Mouse (Mus musculus): ENCODE data around the gene Polr3c.
"Not testable (repeated sequence)": the region's sequence is repeated elsewhere in the genome, so short reads cannot be mapped to it uniquely, and the experiment has no call there.

The Polr3c gene

GRCm38 (mm10) chr3:96727343-96727827, at the start of gene Polr3c, which contains the start of gene Rnf115:
Polr3c (minus strand) TSS chr3:96727628.
Rnf115 (plus strand) TSS chr3:96727664.
- peak; percentile 87 for DNase-seq (ENCODE audit: low spot score)

GRCm38 (mm10) chr3:96777120-96777519, 49.7 kb upstream of the Polr3c start:
- DNase-seq (ENCODE audit: low spot score) = no peak

- no peak for DNase-seq (ENCODE audit: low spot score)
Measured at GRCm38 (mm10) chr3:96772949-96773348, 45.5 kb upstream of the Polr3c start.

- DNase-seq (ENCODE audit: low spot score) = no peak
Measured at GRCm38 (mm10) chr3:96769971-96770370, 42.5 kb upstream of the Polr3c start.

DNA sequence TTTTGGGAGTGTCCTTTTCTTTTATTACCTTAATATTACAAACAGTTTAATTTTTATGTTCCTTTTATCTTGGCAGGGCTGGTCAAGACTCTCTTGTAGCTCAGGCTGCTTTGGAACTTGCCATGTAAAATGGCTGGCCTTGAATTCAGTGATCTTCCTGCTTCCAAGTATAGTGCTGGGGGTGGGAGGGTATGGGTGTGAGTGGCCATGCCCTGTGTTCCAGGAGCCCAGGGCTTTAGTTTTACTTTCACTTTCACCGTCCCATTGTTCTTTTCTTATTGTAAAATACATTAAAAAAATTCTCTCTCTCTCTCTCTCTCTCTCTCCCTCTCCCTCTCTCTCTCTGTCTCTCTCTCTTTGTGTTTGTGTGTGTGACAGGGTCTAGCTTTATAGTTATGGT, 37.1 kb upstream of the Polr3c start:
- no peak for DNase-seq (ENCODE audit: low spot score)

GRCm38 (mm10) chr3:96759695-96760094, 32.3 kb upstream of the Polr3c start:
- DNase-seq (ENCODE audit: low spot score) = no peak

DNA sequence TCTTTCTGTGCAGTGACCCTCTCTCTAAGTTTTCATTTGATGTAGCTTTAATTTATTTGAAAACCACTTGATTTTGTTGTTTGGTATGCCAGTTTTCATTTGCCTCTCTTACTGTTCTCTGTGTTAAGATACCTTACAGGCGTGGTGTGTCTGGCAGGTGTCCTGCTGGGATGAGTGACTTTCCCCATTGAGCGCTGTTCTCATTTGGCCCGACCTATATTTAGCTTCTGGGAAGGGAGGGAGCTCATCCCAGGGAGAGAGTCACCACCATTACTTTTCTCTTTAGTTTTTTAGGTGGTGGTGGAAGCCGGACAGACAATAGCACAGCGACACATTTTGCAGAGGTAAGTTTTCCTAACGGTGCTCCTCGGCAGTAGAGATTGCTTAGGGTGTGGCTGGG, 30.3 kb upstream of the Polr3c start:
- no peak for DNase-seq (ENCODE audit: low spot score)

GRCm38 (mm10) chr3:96755935-96756334, 28.5 kb upstream of the Polr3c start:
- DNase-seq (ENCODE audit: low spot score) = no peak

DNA sequence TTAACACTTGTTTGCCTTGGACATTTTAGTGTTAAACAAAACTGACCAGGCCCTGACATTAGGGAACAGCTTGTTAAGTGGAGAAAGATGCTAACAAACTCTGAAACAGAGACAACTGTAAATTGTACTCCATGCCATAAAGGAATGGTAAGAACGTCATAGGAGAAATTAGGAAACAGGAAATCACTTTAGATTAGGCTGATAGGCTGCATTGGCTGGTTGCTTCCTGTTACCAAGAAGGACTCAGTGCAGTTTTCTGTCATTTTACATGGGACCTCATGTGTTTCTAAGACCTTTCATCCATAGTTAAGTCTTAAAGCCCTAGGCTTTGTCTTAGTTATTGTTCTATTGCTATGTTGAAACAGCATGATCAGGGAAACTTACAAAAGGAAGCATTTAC, 19.4 kb upstream of the Polr3c start:
- no peak for DNase-seq (ENCODE audit: low spot score)

DNA sequence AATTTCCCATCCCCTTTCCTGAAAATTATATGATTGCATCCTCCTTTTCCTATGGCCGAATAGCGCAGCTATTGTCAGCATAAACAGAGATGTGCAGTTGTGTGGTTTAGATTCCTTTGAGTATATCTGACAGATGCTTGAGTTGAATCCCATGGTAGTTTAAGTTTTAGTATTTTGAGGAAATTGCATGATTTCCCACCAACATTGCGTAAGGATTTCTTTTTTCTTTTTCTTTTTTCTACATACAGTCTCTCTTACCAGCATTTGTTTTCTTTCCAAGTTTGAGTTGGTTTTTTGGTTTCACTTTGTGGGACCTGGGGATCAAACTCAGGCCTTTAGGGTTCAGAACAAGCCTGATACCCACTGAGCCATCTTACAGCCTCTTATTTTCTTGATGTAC, 16.9 kb upstream of the Polr3c start:
- DNase-seq (ENCODE audit: low spot score) = no peak

GRCm38 (mm10) chr3:96740279-96740678, 12.9 kb upstream of the Polr3c start:
- DNase-seq (ENCODE audit: low spot score) = not testable (repeated sequence)

GRCm38 (mm10) chr3:96737995-96738394, 10.6 kb upstream of the Polr3c start:
- DNase-seq (ENCODE audit: low spot score) = no peak

- DNase-seq (ENCODE audit: low spot score) = no peak
Measured at GRCm38 (mm10) chr3:96737013-96737740, 9.7 kb upstream of the Polr3c start.

DNA sequence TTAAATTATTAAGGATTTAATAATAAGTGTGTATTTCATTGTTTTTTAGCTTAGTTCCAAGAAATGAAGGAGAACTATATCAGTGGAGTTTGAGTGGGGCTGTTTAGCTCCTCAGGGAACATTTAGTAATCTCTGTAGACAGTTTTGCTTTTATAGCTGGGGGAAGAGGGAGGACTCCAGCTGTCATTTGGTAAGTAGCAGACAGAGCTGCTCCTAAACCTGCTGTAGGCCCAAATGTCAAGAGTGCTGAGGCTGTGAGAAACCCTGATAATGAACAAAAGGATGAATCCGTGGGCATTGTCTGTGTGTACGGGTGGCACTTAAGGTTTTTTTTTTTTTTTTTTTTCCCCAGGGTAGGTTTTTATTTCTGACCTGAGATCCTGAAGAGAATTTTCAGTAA, 7.8 kb upstream of the Polr3c start:
- DNase-seq (ENCODE audit: low spot score) = no peak

GRCm38 (mm10) chr3:96733984-96734383, 6.6 kb upstream of the Polr3c start:
- DNase-seq (ENCODE audit: low spot score) = no peak

GRCm38 (mm10) chr3:96730785-96731184, 3.4 kb upstream of the Polr3c start:
- DNase-seq (ENCODE audit: low spot score) = no peak

- DNase-seq (ENCODE audit: low spot score) = no peak
Measured at GRCm38 (mm10) chr3:96729403-96729784, 2.0 kb upstream of the Polr3c start.

DNA sequence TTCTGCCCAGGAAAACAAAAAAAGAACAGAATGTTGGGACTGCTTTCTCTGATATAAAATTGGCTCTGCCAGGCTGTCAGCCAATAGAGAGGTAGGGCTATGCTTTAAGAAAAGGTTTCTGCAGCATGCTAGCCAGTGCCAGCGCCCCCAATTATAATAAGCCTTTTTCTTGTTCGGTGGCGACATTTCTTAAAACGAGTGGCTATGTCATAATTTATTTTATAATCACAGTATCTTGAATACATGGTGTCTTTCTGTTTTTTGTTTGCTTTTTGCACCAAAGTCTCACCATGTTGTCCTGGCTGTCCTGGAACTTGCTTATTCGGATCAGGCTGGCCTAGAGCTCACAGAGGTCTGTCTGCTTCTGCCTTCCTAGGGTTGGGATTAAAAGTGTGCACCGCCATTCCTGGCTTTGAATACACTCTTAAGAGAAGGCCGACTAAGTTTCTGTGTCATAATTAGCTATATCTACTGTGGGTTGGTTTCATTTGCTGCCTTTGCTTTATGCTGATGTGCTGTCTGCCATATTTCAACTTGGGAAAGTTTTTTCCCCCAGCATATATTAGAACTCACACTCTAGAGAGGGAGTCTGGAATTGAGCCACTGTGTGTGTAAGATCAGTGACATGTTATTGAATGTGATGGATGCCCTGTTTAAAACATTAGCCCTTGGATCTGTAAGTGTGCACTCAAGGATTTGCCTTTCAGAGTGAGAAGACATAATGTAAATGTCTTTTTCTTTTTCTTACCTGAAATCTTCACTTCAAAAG, 1.4 kb upstream of the Polr3c start:
- DNase-seq (ENCODE audit: low spot score) = no peak

DNA sequence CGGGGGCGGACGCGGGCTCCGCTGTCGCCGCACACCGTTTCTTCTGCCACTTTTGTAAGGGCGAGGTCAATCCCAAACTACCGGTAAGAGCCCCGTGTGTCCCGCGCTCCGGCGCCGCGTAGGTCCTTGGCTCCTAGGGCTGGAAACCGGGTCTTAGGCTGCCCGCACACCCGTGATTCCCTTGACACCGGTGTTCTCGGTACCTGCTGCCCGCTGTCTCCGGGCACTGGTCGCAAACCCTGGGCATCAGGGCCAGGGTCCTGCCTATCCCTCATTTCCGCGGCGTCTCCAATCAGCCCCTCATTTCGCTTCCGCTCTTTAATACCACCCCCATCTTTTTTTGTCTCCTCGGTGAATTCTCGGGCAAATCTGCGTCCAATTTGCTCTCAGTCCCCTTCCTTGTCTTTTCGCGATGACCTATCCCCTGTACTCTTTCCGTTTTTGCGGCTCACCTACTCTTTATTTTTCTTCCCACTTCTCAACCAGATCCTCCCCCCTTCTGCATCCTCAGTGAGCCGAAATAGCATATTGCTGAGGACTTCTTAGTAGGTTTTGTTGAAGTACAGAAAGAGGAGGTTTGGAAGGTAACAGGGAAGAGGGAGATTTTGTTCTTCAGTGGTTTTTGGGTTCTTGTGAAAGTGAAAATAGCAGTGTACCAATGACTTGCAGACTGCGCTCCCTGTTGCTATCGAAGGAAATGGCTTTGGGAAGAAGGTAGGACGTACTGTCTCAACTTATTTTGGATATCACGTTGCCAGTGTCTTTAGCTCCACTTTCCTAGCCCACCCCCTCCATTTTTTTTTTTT, 603 bp upstream of the Polr3c start:
- no peak for DNase-seq (ENCODE audit: low spot score)

GRCm38 (mm10) chr3:96719173-96719572, 8.3 kb downstream of the Polr3c start:
- no peak for DNase-seq (ENCODE audit: low spot score)

DNA sequence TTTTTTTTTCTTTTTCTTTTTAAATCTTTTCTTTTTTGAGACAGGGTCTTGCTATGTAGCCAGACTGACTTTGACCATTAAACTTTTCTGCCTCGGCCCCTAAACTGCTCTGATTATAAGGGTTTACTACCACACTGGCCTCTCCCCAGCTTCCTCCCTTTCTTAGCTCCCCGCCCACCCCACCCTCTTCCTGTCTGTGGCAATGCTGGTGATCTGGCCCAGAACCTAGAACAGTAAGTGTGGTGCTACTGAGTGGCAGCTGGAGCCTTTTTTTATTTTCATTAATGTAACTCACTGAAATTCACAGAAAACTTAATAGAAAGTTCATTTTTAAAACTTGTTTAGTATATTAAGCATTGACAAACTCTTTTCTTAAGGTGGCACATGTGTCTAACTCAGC, 11.6 kb downstream of the Polr3c start:
- DNase-seq (ENCODE audit: low spot score) = no peak

DNA sequence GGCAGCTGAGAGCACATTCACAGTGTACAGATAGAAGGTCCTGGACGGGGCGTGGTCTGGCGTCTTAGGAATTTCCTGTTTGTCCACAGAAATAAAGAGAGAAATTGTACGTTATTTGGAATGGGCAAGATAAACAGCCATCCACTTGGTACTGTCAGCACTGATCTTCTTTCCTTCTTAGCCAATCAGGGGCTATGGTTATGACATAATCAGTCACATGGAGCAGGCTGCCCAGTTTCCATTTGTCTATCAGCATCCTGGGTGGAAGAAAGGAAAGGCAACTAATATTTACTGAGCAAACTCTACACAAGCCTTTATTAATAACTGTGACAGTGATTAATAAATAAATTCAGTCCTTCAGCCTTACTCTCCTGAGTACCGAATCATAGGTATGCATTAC, 13.1 kb downstream of the Polr3c start:
- no peak for DNase-seq (ENCODE audit: low spot score)

DNA sequence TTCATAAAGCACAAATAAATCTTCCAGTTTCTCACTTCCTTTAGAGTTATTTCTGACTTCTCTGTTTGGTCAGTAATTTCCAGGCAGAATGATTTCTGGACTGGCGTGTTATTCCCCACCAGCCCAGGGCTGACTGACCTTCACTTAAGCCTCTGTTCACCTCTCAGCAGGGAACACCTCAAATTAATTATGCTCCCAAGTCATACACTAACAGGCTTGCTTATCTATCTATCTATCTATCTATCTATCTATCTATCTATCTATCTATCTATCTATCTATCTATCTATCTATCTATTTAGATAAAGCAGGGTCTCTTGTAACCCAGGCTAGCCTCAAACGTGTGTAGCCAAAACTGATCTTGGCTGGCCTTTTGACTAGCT, 18.8 kb downstream of the Polr3c start:
- DNase-seq (ENCODE audit: low spot score) = no peak

All from urinary bladder, postnatal 10 days (tissue).